In the genomic region with DNA sequence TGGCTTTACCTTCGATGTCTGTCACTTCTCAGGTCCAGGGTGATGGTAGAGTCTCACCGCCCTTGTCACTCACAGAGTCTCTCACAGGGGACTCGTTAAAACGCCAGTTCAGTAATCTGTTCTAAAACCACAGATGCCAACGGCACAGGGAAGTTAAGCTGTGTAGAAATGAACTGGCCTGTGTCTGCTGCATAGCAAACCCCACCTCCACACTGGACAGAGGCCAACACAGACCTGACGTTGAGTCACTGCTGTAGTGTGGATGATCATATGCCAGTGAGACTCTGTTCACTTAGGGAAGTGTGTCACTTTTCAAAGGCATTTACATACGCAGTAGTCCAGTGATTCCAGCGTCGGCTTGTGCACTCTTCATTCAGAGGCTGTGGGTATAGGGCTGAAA, we compare ENCODE assay signal across 8 mouse cellular contexts. TPM values are rescaled to one million over a fixed set of nuclear protein-coding genes. Genes with fewer than 3 reads are reported as not detected.
DNase-seq lines count a peak whose midpoint lies in the region; ATAC-seq and TF ChIP-seq lines count a peak whose summit lies in the region.

No protein-coding gene starts in this region.

- peak; percentile 49 for DNase-seq in forebrain, embryonic 14.5 days (ENCODE audit: low spot score)
- DNase-seq in adrenal gland, postnatal 36 days = peak; percentile 82 to 84
- peak; percentile 44 for DNase-seq in gastrocnemius, postnatal 14 days
- DNase-seq in midbrain, postnatal 0 days (ENCODE audit: low spot score) = peak; percentile 57
- peak; percentile 37 to 65 for DNase-seq in urinary bladder, postnatal 4 days (ENCODE audit: low spot score in 2 of 2)

- H3K9ac ChIP-seq in forebrain, embryonic 14.5 days (ENCODE audit: low read length) = 0 out of 2 replicates have a peak overlapping the region, but pooled peaks have one; percentile 21
- H3K9ac ChIP-seq in forebrain, embryonic 12.5 days = no peak overlapping the region
- H3K9ac ChIP-seq in hindbrain, embryonic 16.5 days (ENCODE audit: low read depth, low read length) = no peak overlapping the region
- H3K9ac ChIP-seq in liver, embryonic 12.5 days = no peak overlapping the region
- H3K9ac ChIP-seq in midbrain, postnatal 0 days (replicated peaks; ENCODE audit: low read length, poor library complexity, severe bottlenecking) = no peak overlapping the region

- no peaks in the 10 kb centered on the region for H3K36me3 ChIP-seq in forebrain, embryonic 14.5 days (ENCODE audit: control insufficient read depth, insufficient read depth, low read length)
- no peaks in the 10 kb centered on the region for H3K36me3 ChIP-seq in forebrain, embryonic 12.5 days (replicated peaks)
- no peaks in the 10 kb centered on the region for H3K36me3 ChIP-seq in hindbrain, embryonic 16.5 days (ENCODE audit: control insufficient read depth, insufficient read depth, low read length)
- H3K36me3 ChIP-seq in liver, embryonic 12.5 days = no peaks in the 10 kb centered on the region
- no peaks in the 10 kb centered on the region for H3K36me3 ChIP-seq in midbrain, postnatal 0 days (ENCODE audit: insufficient read depth, low read length)

- peaks cover 4% of the 10 kb centered on the region; the same call in 1 of the 2 replicates for H3K9me3 ChIP-seq in forebrain, embryonic 14.5 days (replicated peaks; ENCODE audit: control insufficient read depth, low read length)
- H3K9me3 ChIP-seq in forebrain, embryonic 12.5 days = peaks cover 8% of the 10 kb centered on the region; the same call in 1 of the 2 replicates
- no peaks in the 10 kb centered on the region for H3K9me3 ChIP-seq in hindbrain, embryonic 16.5 days (ENCODE audit: control insufficient read depth, low read length)
- H3K9me3 ChIP-seq in liver, embryonic 12.5 days (replicated peaks) = peaks cover 5% of the 10 kb centered on the region
- no peaks in the 10 kb centered on the region for H3K9me3 ChIP-seq in midbrain, postnatal 0 days (ENCODE audit: low read length)

- H3K4me1 ChIP-seq in forebrain, embryonic 14.5 days (ENCODE audit: control insufficient read depth, insufficient read depth, low read length) = peaks cover 12% of the 10 kb centered on the region; the same call in 1 of the 2 replicates
- H3K4me1 ChIP-seq in forebrain, embryonic 12.5 days = peaks cover 10% of the 10 kb centered on the region
- H3K4me1 ChIP-seq in hindbrain, embryonic 16.5 days (ENCODE audit: control insufficient read depth, insufficient read depth, low read depth, low read length) = peaks cover 7% of the 10 kb centered on the region
- H3K4me1 ChIP-seq in liver, embryonic 12.5 days = peaks cover 49% of the 10 kb centered on the region
- H3K4me1 ChIP-seq in midbrain, postnatal 0 days (ENCODE audit: insufficient read depth, low read length) = peaks cover 3% of the 10 kb centered on the region; the same call in 1 of the 2 replicates

- no peak overlapping the region for H3K4me3 ChIP-seq in forebrain, embryonic 14.5 days (ENCODE audit: low read depth, low read length)
- H3K4me3 ChIP-seq in forebrain, embryonic 12.5 days (replicated peaks) = no peak overlapping the region
- no peak overlapping the region for H3K4me3 ChIP-seq in hindbrain, embryonic 16.5 days (ENCODE audit: low read length)
- no peak overlapping the region for H3K4me3 ChIP-seq in liver, embryonic 12.5 days
- no peak overlapping the region for H3K4me3 ChIP-seq in midbrain, postnatal 0 days (ENCODE audit: low read depth, low read length)

- peak; percentile 72; the same call in 1 of the 2 replicates for ATAC-seq in forebrain, embryonic 14.5 days
- no peak for ATAC-seq in forebrain, embryonic 12.5 days (ENCODE audit: low FRiP score)
- peak; percentile 73 for ATAC-seq in hindbrain, embryonic 16.5 days
- ATAC-seq in liver, embryonic 12.5 days = no peak
- peak; percentile 65; the same call in 1 of the 2 replicates for ATAC-seq in midbrain, postnatal 0 days (ENCODE audit: low FRiP score)

- peak overlapping the region; percentile 30; the same call in 1 of the 2 replicates for H3K27ac ChIP-seq in forebrain, embryonic 14.5 days (ENCODE audit: low read depth, low read length)
- no peak overlapping the region for H3K27ac ChIP-seq in forebrain, embryonic 12.5 days
- H3K27ac ChIP-seq in hindbrain, embryonic 16.5 days (ENCODE audit: low read depth, low read length) = no peak overlapping the region
- 0 out of 2 replicates have a peak overlapping the region, but pooled peaks have one; percentile 8 for H3K27ac ChIP-seq in liver, embryonic 12.5 days
- H3K27ac ChIP-seq in midbrain, postnatal 0 days (ENCODE audit: low read depth, low read length) = no peak overlapping the region

- H3K27me3 ChIP-seq in forebrain, embryonic 14.5 days (replicated peaks; ENCODE audit: control insufficient read depth, insufficient read depth, low read length) = peaks cover 12% of the 10 kb centered on the region; the same call in 1 of the 2 replicates
- H3K27me3 ChIP-seq in forebrain, embryonic 12.5 days = peaks cover 86% of the 10 kb centered on the region
- H3K27me3 ChIP-seq in hindbrain, embryonic 16.5 days (replicated peaks; ENCODE audit: control insufficient read depth, insufficient read depth, low read length) = no peaks in the 10 kb centered on the region
- peaks cover 23% of the 10 kb centered on the region for H3K27me3 ChIP-seq in liver, embryonic 12.5 days (replicated peaks)
- no peaks in the 10 kb centered on the region for H3K27me3 ChIP-seq in midbrain, postnatal 0 days (ENCODE audit: insufficient read depth, low read length)

- no peak overlapping the region for H3K4me2 ChIP-seq in forebrain, embryonic 14.5 days (ENCODE audit: low read length)
- no peak overlapping the region for H3K4me2 ChIP-seq in forebrain, embryonic 12.5 days
- H3K4me2 ChIP-seq in hindbrain, embryonic 16.5 days (ENCODE audit: low read length) = 0 out of 2 replicates have a peak overlapping the region, but pooled peaks have one; percentile 2
- H3K4me2 ChIP-seq in liver, embryonic 12.5 days = no peak overlapping the region
- no peak overlapping the region for H3K4me2 ChIP-seq in midbrain, postnatal 0 days (ENCODE audit: low read depth, low read length, poor library complexity, severe bottlenecking)

- no peak for TF ChIP-seq CTCF in midbrain, postnatal 0 days (IDR thresholded peaks at IDR 0.05)

- WGBS in forebrain, embryonic 14.5 days = 33% methylated on average over 9 of the region's 9 CpGs
- WGBS in forebrain, embryonic 12.5 days = 40% methylated on average over 9 of the region's 9 CpGs
- 22% methylated on average over 9 of the region's 9 CpGs for WGBS in hindbrain, embryonic 16.5 days
- 30% methylated on average over 9 of the region's 9 CpGs for WGBS in liver, embryonic 12.5 days (ENCODE audit: insufficient replicate concordance)
- WGBS in midbrain, postnatal 0 days = 11% methylated on average over 9 of the region's 9 CpGs

- intact Hi-C loops in gastrocnemius, postnatal 14 days (cut with DNase I; ENCODE audit: low total_unique reads) = no loop called here

RNA-seq across cellular contexts. Expression of gene Echdc3, which starts 54.7 kb away (rescaled TPM):
- 1.3 and 1.4 TPM in 2 replicates for polyA plus RNA-seq in forebrain, embryonic 14.5 days (2014; fragmentation: Nextera tagmentation; extraction: Ambion mirVana)
- polyA plus RNA-seq in forebrain, embryonic 12.5 days (2016; fragmentation: Nextera tagmentation; extraction: Ambion mirVana) = 1.1 and 2.9 TPM in 2 replicates
- total RNA-seq in adrenal gland, postnatal 36 days (2021) = 10 to 100 TPM; 29.2 to 61.5 TPM
- total RNA-seq in gastrocnemius, postnatal 14 days (2021) = 1 to 10 TPM; 7.9 to 8.7 TPM
- 1.9 TPM in 2 replicates for polyA plus RNA-seq in hindbrain, embryonic 16.5 days (2015; fragmentation: Nextera tagmentation; extraction: Ambion mirVana)
- 4.7 and 4.8 TPM in 2 replicates for polyA plus RNA-seq in liver, embryonic 12.5 days (2016; fragmentation: Nextera tagmentation; extraction: Ambion mirVana)
- 1.5 and 2.3 TPM in 2 replicates for total RNA-seq in midbrain, postnatal 0 days (2014; rRNA removed)
- polyA plus RNA-seq in midbrain, postnatal 0 days (2015; fragmentation: Nextera tagmentation; extraction: Ambion mirVana) = 0.90 and 1.0 TPM in 2 replicates

RNA-seq across cellular contexts. Expression of gene Usp6nl, which starts 54.9 kb away (rescaled TPM):
- polyA plus RNA-seq in forebrain, embryonic 14.5 days (2014; fragmentation: Nextera tagmentation; extraction: Ambion mirVana) = 6.6 and 9.8 TPM in 2 replicates
- 13.7 and 15.8 TPM in 2 replicates for polyA plus RNA-seq in forebrain, embryonic 12.5 days (2016; fragmentation: Nextera tagmentation; extraction: Ambion mirVana)
- 10 to 100 TPM; 31.6 to 33.6 TPM for total RNA-seq in adrenal gland, postnatal 36 days (2021)
- total RNA-seq in gastrocnemius, postnatal 14 days (2021) = 1 to 10 TPM; 5.7 to 7.6 TPM
- polyA plus RNA-seq in hindbrain, embryonic 16.5 days (2015; fragmentation: Nextera tagmentation; extraction: Ambion mirVana) = 6.0 and 6.2 TPM in 2 replicates
- 7.7 and 7.9 TPM in 2 replicates for polyA plus RNA-seq in liver, embryonic 12.5 days (2016; fragmentation: Nextera tagmentation; extraction: Ambion mirVana)
- total RNA-seq in midbrain, postnatal 0 days (2014; rRNA removed) = 16.7 and 18.8 TPM in 2 replicates
- polyA plus RNA-seq in midbrain, postnatal 0 days (2015; fragmentation: Nextera tagmentation; extraction: Ambion mirVana) = 4.7 and 5.7 TPM in 2 replicates

Comparison
In these comparisons a context has a peak if more than half of its experiments do, and no peak if none do; other contexts are left out.
1. ATAC-seq: peak in forebrain, embryonic 14.5 days (single experiment), hindbrain, embryonic 16.5 days (single experiment) and midbrain, postnatal 0 days (single experiment); none in forebrain, embryonic 12.5 days (single experiment) and liver, embryonic 12.5 days (single experiment).
2. H3K27ac ChIP-seq: peak in forebrain, embryonic 14.5 days (single experiment) and liver, embryonic 12.5 days (single experiment); none in forebrain, embryonic 12.5 days (single experiment), hindbrain, embryonic 16.5 days (single experiment) and midbrain, postnatal 0 days (single experiment).
3. Peak in every context shown above with its lines, with median percentiles within 50 percentile points of each other: DNase-seq.